Mouse (Mus musculus) intestine, embryonic 14.5 days (tissue): ENCODE data around the gene D10Wsu102e. TPM values are rescaled to one million over a fixed set of nuclear protein-coding genes. Genes with fewer than 3 reads are reported as not detected.

Experiments
- ATAC-seq: fragments of 200-750 bp; cut with Nextera tagmentation; replicated peaks from 2 replicates; pipeline ENCODE4 v1.8.0; 2017; ENCODE audit warnings: low read depth, moderate number of reproducible peaks, moderate TSS enrichment, moderate library complexity; ENCODE audit not compliant: low FRiP score, low TSS enrichment
- DNase-seq: peaks from one replicate; pipeline ENCODE4 v3.0.0-alpha.2; 2018; ENCODE audit warnings: low spot score
- H3K27ac ChIP-seq: fragments of 300-500 bp; sonication (generic); 2 replicates; pipeline ENCODE4 v1.5.1; 2014; ENCODE audit warnings: low read depth, mild to moderate bottlenecking, control low read depth
- H3K27me3 ChIP-seq: fragments of 300-500 bp; sonication (generic); replicated peaks from 2 replicates; pipeline ENCODE4 v1.6.1; 2014; ENCODE audit warnings: low read length, control low read depth; ENCODE audit not compliant: control insufficient read depth, insufficient read depth
- H3K36me3 ChIP-seq: fragments of 300-500 bp; sonication (generic); 2 replicates; pipeline ENCODE4 v1.6.1; 2014; ENCODE audit warnings: low read length, control low read depth; ENCODE audit not compliant: control insufficient read depth, insufficient read depth
- H3K4me1 ChIP-seq: fragments of 300-500 bp; sonication (generic); replicated peaks from 2 replicates; pipeline ENCODE4 v1.6.1; 2014; ENCODE audit warnings: low read length, control low read depth, mixed read lengths; ENCODE audit not compliant: control insufficient read depth, insufficient read depth
- H3K4me2 ChIP-seq: fragments of 300-500 bp; sonication (generic); 2 replicates; pipeline ENCODE4 v1.6.1; 2014; ENCODE audit warnings: low read length
- H3K4me3 ChIP-seq: fragments of 300-500 bp; sonication (generic); 2 replicates; pipeline ENCODE4 v1.5.1; 2014; ENCODE audit warnings: low read depth, low read length, control low read depth, mixed read lengths
- H3K9ac ChIP-seq: fragments of 300-500 bp; sonication (generic); 2 replicates; pipeline ENCODE4 v1.6.1; 2014; ENCODE audit warnings: mild to moderate bottlenecking, low read length
- H3K9me3 ChIP-seq: fragments of 300-500 bp; sonication (generic); 2 replicates; pipeline ENCODE4 v1.6.1; 2016; ENCODE audit warnings: low read length, control low read depth; ENCODE audit not compliant: control insufficient read depth
- WGBS: fragments of 180-500 bp; shearing (Covaris S2); extraction: QIAGEN DNeasy Blood & Tissue Kit; methylation state at CpG from one replicate; pipeline ENCODE4 v1.1.7; 2014; 5-methylcytosine and 5-hydroxymethylcytosine counted together
- polyA plus RNA-seq: library from polyadenylated mRNA; unstranded; fragments of >200 nt; fragmentation: Nextera tagmentation; extraction: Ambion mirVana; gene quantifications from 2 replicates; pipeline ENCODE4 v1.2.1, GENCODE M21; 2014

The D10Wsu102e gene
- polyA plus RNA-seq, 1 experiment from 2014 or later, result 0.66 TPM

GRCm38 (mm10) chr10:83353680-83354332, 6.2 kb upstream of the D10Wsu102e start:
- WGBS, result 36% methylated on average over 14 of the region's 14 CpGs
- H3K4me2 ChIP-seq, result peak overlapping the region; percentile 11; the same call in 1 of the 2 replicates
- no peaks in the 10 kb centered on the region for H3K9me3 ChIP-seq
- H3K9ac ChIP-seq, result no peak overlapping the region
- ATAC-seq (no peak), DNase-seq (no peak)
- H3K4me3 ChIP-seq, result no peak overlapping the region
- H3K36me3 ChIP-seq, result no peaks in the 10 kb centered on the region
- no peak overlapping the region for H3K27ac ChIP-seq
- H3K27me3 ChIP-seq, result no peaks in the 10 kb centered on the region
- H3K4me1 ChIP-seq, result no peaks in the 10 kb centered on the region

- Histone ChIP-seq H3K27me3 (no peaks in the 10 kb centered on the region), H3K27ac (no peak overlapping the region), H3K9ac (no peak overlapping the region), H3K9me3 (no peaks in the 10 kb centered on the region), H3K4me2 (peak overlapping the region; percentile 11; the same call in 1 of the 2 replicates), H3K4me1 (peaks cover 2% of the 10 kb centered on the region; the same call in 1 of the 2 replicates), H3K4me3 (no peak overlapping the region), H3K36me3 (no peaks in the 10 kb centered on the region)
- ATAC-seq (no peak), DNase-seq (no peak)
- WGBS, result 62% methylated on average over 8 of the region's 8 CpGs
Observed at GRCm38 (mm10) chr10:83354333-83354719, 5.7 kb upstream of the D10Wsu102e start.

GRCm38 (mm10) chr10:83356416-83356815, 3.6 kb upstream of the D10Wsu102e start:
- no peak for ATAC-seq
- no peak overlapping the region for H3K9ac ChIP-seq
- WGBS, result 79% methylated on average over 12 of the region's 12 CpGs
- H3K4me2 ChIP-seq, result no peak overlapping the region
- no peak overlapping the region for H3K27ac ChIP-seq
- H3K27me3 ChIP-seq, result no peaks in the 10 kb centered on the region
- no peak for DNase-seq
- H3K9me3 ChIP-seq, result no peaks in the 10 kb centered on the region
- H3K36me3 ChIP-seq, result no peaks in the 10 kb centered on the region
- H3K4me3 ChIP-seq, result no peak overlapping the region
- peaks cover 6% of the 10 kb centered on the region for H3K4me1 ChIP-seq

- DNase-seq, result no peak
- no peak; the same call in 1 of the 2 replicates for ATAC-seq
- 0 out of 2 replicates have a peak overlapping the region, but pooled peaks have one; percentile 43 for H3K27ac ChIP-seq
Observed at GRCm38 (mm10) chr10:83359451-83359850, 570 bp upstream of the D10Wsu102e start.

GRCm38 (mm10) chr10:83360356-83360755, 335 bp downstream of the D10Wsu102e start:
- Histone ChIP-seq H3K27ac (peak overlapping the region; percentile 71), H3K4me2 (peak overlapping the region; percentile 62), H3K4me1 (peaks cover 6% of the 10 kb centered on the region), H3K27me3 (no peaks in the 10 kb centered on the region), H3K9me3 (no peaks in the 10 kb centered on the region), H3K36me3 (peaks cover 31% of the 10 kb centered on the region), H3K4me3 (peak overlapping the region; percentile 85), H3K9ac (peak overlapping the region; percentile 78)
- under 1% methylated on average over 40 of the region's 40 CpGs for WGBS
- no peak for DNase-seq
- ATAC-seq, result peak; percentile 75

More at GRCm38 (mm10) chr10:83359451-83359850, 570 bp upstream of the D10Wsu102e start:
- Histone ChIP-seq H3K4me3 (peak overlapping the region; percentile 85), H3K36me3 (peaks cover 22% of the 10 kb centered on the region), H3K9me3 (no peaks in the 10 kb centered on the region), H3K4me2 (peak overlapping the region; percentile 62), H3K27me3 (no peaks in the 10 kb centered on the region), H3K9ac (no peak overlapping the region), H3K4me1 (peaks cover 6% of the 10 kb centered on the region)
- whole genome bisulfite sequencing, result 64% methylated on average over 4 of the region's 4 CpGs

GRCm38 (mm10) chr10:83361643-83362382, 1.8 kb downstream of the D10Wsu102e start:
- H3K27ac ChIP-seq, result no peak overlapping the region
- peak overlapping the region; percentile 62 for H3K4me2 ChIP-seq
- H3K4me3 ChIP-seq, result no peak overlapping the region
- 61% methylated on average over 5 of the region's 5 CpGs for WGBS
- no peak overlapping the region for H3K9ac ChIP-seq
- peaks cover 45% of the 10 kb centered on the region for H3K36me3 ChIP-seq
- H3K27me3 ChIP-seq, result no peaks in the 10 kb centered on the region
- ATAC-seq (no peak), DNase-seq (no peak)
- peaks cover 6% of the 10 kb centered on the region for H3K4me1 ChIP-seq
- H3K9me3 ChIP-seq, result no peaks in the 10 kb centered on the region

GRCm38 (mm10) chr10:83363451-83363850, 3.4 kb downstream of the D10Wsu102e start:
- Histone ChIP-seq H3K4me3 (no peak overlapping the region), H3K9ac (no peak overlapping the region), H3K9me3 (no peaks in the 10 kb centered on the region), H3K27me3 (no peaks in the 10 kb centered on the region), H3K27ac (no peak overlapping the region), H3K36me3 (peaks cover 61% of the 10 kb centered on the region), H3K4me1 (peaks cover 6% of the 10 kb centered on the region), H3K4me2 (no peak overlapping the region)
- WGBS, result 95% methylated on average over 8 of the region's 8 CpGs
- DNase-seq (no peak), ATAC-seq (no peak)

GRCm38 (mm10) chr10:83368918-83369317, 8.9 kb downstream of the D10Wsu102e start:
- no peak for ATAC-seq
- Histone ChIP-seq H3K9ac (no peak overlapping the region), H3K36me3 (peaks cover 85% of the 10 kb centered on the region)

More at GRCm38 (mm10) chr10:83368918-83369317, 8.9 kb downstream of the D10Wsu102e start:
- H3K4me2 ChIP-seq, result no peak overlapping the region
- H3K4me3 ChIP-seq, result no peak overlapping the region
- 66% methylated on average over 5 of the region's 5 CpGs for WGBS
- H3K27me3 ChIP-seq, result no peaks in the 10 kb centered on the region
- DNase-seq, result no peak
- no peak overlapping the region for H3K27ac ChIP-seq
- H3K4me1 ChIP-seq, result no peaks in the 10 kb centered on the region
- H3K9me3 ChIP-seq, result no peaks in the 10 kb centered on the region
